Mouse (Mus musculus): ENCODE data around the gene Gpr39. TPM values are rescaled to one million over a fixed set of nuclear protein-coding genes. Genes with fewer than 3 reads are reported as not detected.

Gene Gpr39
- polyA plus RNA-seq, 1 experiment from 2014 or later, result not detected

GRCm38 (mm10) chr1:125911337-125911900 lies 234.6 kb downstream of the Gpr39 start:
- peaks cover 2% of the 10 kb centered on the region; the same call in 1 of the 2 replicates for H3K4me1 ChIP-seq (ENCODE audit: control insufficient read depth, insufficient read depth, low read length)
- peaks cover 21% of the 10 kb centered on the region for H3K27me3 ChIP-seq (ENCODE audit: control insufficient read depth, insufficient read depth, low read length)
- no peak overlapping the region for H3K27ac ChIP-seq (replicated peaks; ENCODE audit: low read depth, low read length)

GRCm38 (mm10) chr1:125911901-125912445 lies 235.2 kb downstream of the Gpr39 start:
- Histone ChIP-seq H3K27ac (replicated peaks; ENCODE audit: low read depth, low read length) (no peak overlapping the region), H3K27me3 (ENCODE audit: control insufficient read depth, insufficient read depth, low read length) (peaks cover 21% of the 10 kb centered on the region), H3K4me2 (ENCODE audit: low read depth, low read length) (peak overlapping the region; percentile 92), H3K4me3 (ENCODE audit: low read depth, low read length) (peak overlapping the region; percentile 50), H3K9me3 (replicated peaks; ENCODE audit: control insufficient read depth, low read length) (no peaks in the 10 kb centered on the region), H3K4me1 (ENCODE audit: control insufficient read depth, insufficient read depth, low read length) (peaks cover 2% of the 10 kb centered on the region; the same call in 1 of the 2 replicates), H3K9ac (replicated peaks; ENCODE audit: low read length) (peak overlapping the region; percentile 19), H3K36me3 (replicated peaks; ENCODE audit: control insufficient read depth, insufficient read depth, low read depth, low read length) (no peaks in the 10 kb centered on the region)
- WGBS, result under 1% methylated on average over 43 of the region's 43 CpGs
- peak; percentile 37; the same call in 1 of the 2 replicates for ATAC-seq (replicated peaks; ENCODE audit: insufficient number of reproducible peaks, low FRiP score, low TSS enrichment, low read depth)
- DNase-seq (ENCODE audit: low spot score), result peak; percentile 28

More at GRCm38 (mm10) chr1:125911337-125911900, 234.6 kb downstream of the Gpr39 start:
- Histone ChIP-seq H3K4me3 (ENCODE audit: low read depth, low read length) (peak overlapping the region; percentile 50), H3K36me3 (replicated peaks; ENCODE audit: control insufficient read depth, insufficient read depth, low read depth, low read length) (no peaks in the 10 kb centered on the region), H3K9me3 (replicated peaks; ENCODE audit: control insufficient read depth, low read length) (no peaks in the 10 kb centered on the region), H3K9ac (replicated peaks; ENCODE audit: low read length) (peak overlapping the region; percentile 19), H3K4me2 (ENCODE audit: low read depth, low read length) (peak overlapping the region; percentile 92)
- WGBS, result under 1% methylated on average over 35 of the region's 35 CpGs
- DNase-seq (ENCODE audit: low spot score) (peak; percentile 55), ATAC-seq (replicated peaks; ENCODE audit: insufficient number of reproducible peaks, low FRiP score, low TSS enrichment, low read depth) (peak; percentile 34)

GRCm38 (mm10) chr1:125912601-125913600 lies 236.1 kb downstream of the Gpr39 start, which contains the start of gene Lypd1:
Lypd1 (minus strand) TSS chr1:125913101.
- Histone ChIP-seq H3K27ac (replicated peaks; ENCODE audit: low read depth, low read length) (no peak within 1 kb of the TSS), H3K27me3 (ENCODE audit: control insufficient read depth, insufficient read depth, low read length) (peaks cover 21% of the 10 kb centered on the region)
- 3% methylated on average over 30 of the region's 30 CpGs for WGBS

GRCm38 (mm10) chr1:125920696-125921095 lies 243.9 kb downstream of the Gpr39 start:
- no peaks in the 10 kb centered on the region for H3K27me3 ChIP-seq (ENCODE audit: control insufficient read depth, insufficient read depth, low read length)
- DNase-seq (ENCODE audit: low spot score) (no peak), ATAC-seq (replicated peaks; ENCODE audit: insufficient number of reproducible peaks, low FRiP score, low TSS enrichment, low read depth) (no peak)
- H3K9me3 ChIP-seq (replicated peaks; ENCODE audit: control insufficient read depth, low read length), result no peaks in the 10 kb centered on the region
- no peaks in the 10 kb centered on the region for H3K36me3 ChIP-seq (replicated peaks; ENCODE audit: control insufficient read depth, insufficient read depth, low read depth, low read length)
- H3K4me1 ChIP-seq (ENCODE audit: control insufficient read depth, insufficient read depth, low read length), result no peaks in the 10 kb centered on the region
- H3K4me2 ChIP-seq (ENCODE audit: low read depth, low read length), result no peak overlapping the region
- H3K4me3 ChIP-seq (ENCODE audit: low read depth, low read length), result no peak overlapping the region
- no peak overlapping the region for H3K27ac ChIP-seq (replicated peaks; ENCODE audit: low read depth, low read length)
- no peak overlapping the region for H3K9ac ChIP-seq (replicated peaks; ENCODE audit: low read length)
- 87% methylated on average over 3 of the region's 3 CpGs for WGBS

More at GRCm38 (mm10) chr1:125912601-125913600, 236.1 kb downstream of the Gpr39 start, which contains the start of gene Lypd1:
- Histone ChIP-seq H3K4me3 (ENCODE audit: low read depth, low read length) (peak within 1 kb of the TSS; percentile 50), H3K9me3 (replicated peaks; ENCODE audit: control insufficient read depth, low read length) (no peaks in the 10 kb centered on the region), H3K4me2 (ENCODE audit: low read depth, low read length) (peak within 1 kb of the TSS; percentile 92), H3K9ac (replicated peaks; ENCODE audit: low read length) (peak within 1 kb of the TSS; percentile 19; the same call in 1 of the 2 replicates), H3K4me1 (ENCODE audit: control insufficient read depth, insufficient read depth, low read length) (peaks cover 2% of the 10 kb centered on the region; the same call in 1 of the 2 replicates), H3K36me3 (replicated peaks; ENCODE audit: control insufficient read depth, insufficient read depth, low read depth, low read length) (no peaks in the 10 kb centered on the region)
- no peak for ATAC-seq (replicated peaks; ENCODE audit: insufficient number of reproducible peaks, low FRiP score, low TSS enrichment, low read depth)
- no peak for DNase-seq (ENCODE audit: low spot score)

GRCm38 (mm10) chr1:125923062-125923461 lies 246.3 kb downstream of the Gpr39 start:
- H3K4me1 ChIP-seq (ENCODE audit: control insufficient read depth, insufficient read depth, low read length), result no peaks in the 10 kb centered on the region
- no peak overlapping the region for H3K9ac ChIP-seq (replicated peaks; ENCODE audit: low read length)
- ATAC-seq (replicated peaks; ENCODE audit: insufficient number of reproducible peaks, low FRiP score, low TSS enrichment, low read depth) (no peak), DNase-seq (ENCODE audit: low spot score) (no peak)
- no peak overlapping the region for H3K4me3 ChIP-seq (ENCODE audit: low read depth, low read length)
- no peak overlapping the region for H3K4me2 ChIP-seq (ENCODE audit: low read depth, low read length)
- no peaks in the 10 kb centered on the region for H3K36me3 ChIP-seq (replicated peaks; ENCODE audit: control insufficient read depth, insufficient read depth, low read depth, low read length)
- no peaks in the 10 kb centered on the region for H3K9me3 ChIP-seq (replicated peaks; ENCODE audit: control insufficient read depth, low read length)
- H3K27ac ChIP-seq (replicated peaks; ENCODE audit: low read depth, low read length), result no peak overlapping the region
- WGBS, result 70% methylated on average over 2 of the region's 2 CpGs
- no peaks in the 10 kb centered on the region for H3K27me3 ChIP-seq (ENCODE audit: control insufficient read depth, insufficient read depth, low read length)

Other genes with a start within 250 kb of the Gpr39 start
- gene Actr3, start 241.3 kb upstream of the Gpr39 start, polyA plus RNA-seq (2014; fragmentation: Nextera tagmentation; extraction: Ambion mirVana), result 266 TPM in 2 replicates
- gene Slc35f5, start 116.4 kb upstream of the Gpr39 start, polyA plus RNA-seq (2014; fragmentation: Nextera tagmentation; extraction: Ambion mirVana), result 32.1 and 35.0 TPM in 2 replicates
- gene Lypd1, start 236.1 kb downstream of the Gpr39 start, polyA plus RNA-seq (2014; fragmentation: Nextera tagmentation; extraction: Ambion mirVana), result 8.2 and 11.7 TPM in 2 replicates